Mouse (Mus musculus) c-Kit-positive CD71-positive TER-119-positive erythroid progenitor cells, embryonic 14.5 days (primary cell): Measurements from ENCODE around the gene Gpr25.

Source experiments
- DNase-seq: peaks from one replicate; pipeline ENCODE4 v3.0.0-alpha.2; 2013; ENCODE audit warnings: low spot score

The Gpr25 gene

GRCm38 (mm10) chr1:136260635-136261238, at the start of gene Gpr25:
TSS of gene Gpr25 (minus strand) at chr1:136260873.
- DNase-seq, result no peak

GRCm38 (mm10) chr1:136309193-136309592, 48.5 kb upstream of the Gpr25 start:
- no peak for DNase-seq

- DNase-seq, result peak; percentile 20
These were observed 45.8 kb upstream of the Gpr25 start for GRCm38 (mm10) chr1:136306424-136306823.

GRCm38 (mm10) chr1:136293961-136294360, 33.3 kb upstream of the Gpr25 start:
- no peak for DNase-seq

- no peak for DNase-seq
These were observed 29.1 kb upstream of the Gpr25 start for GRCm38 (mm10) chr1:136289803-136290202.

- no peak for DNase-seq
These were observed 16.7 kb upstream of the Gpr25 start for GRCm38 (mm10) chr1:136277366-136277765.

- DNase-seq, result no peak
These were observed 7.6 kb upstream of the Gpr25 start for GRCm38 (mm10) chr1:136268224-136268623.

GRCm38 (mm10) chr1:136266127-136266526, 5.5 kb upstream of the Gpr25 start:
- no peak for DNase-seq

- DNase-seq, result no peak
These were observed 2.7 kb upstream of the Gpr25 start for GRCm38 (mm10) chr1:136263355-136263754.

GRCm38 (mm10) chr1:136259893-136260634, 609 bp downstream of the Gpr25 start:
- DNase-seq, result no peak

- no peak for DNase-seq
These were observed 1.2 kb downstream of the Gpr25 start for GRCm38 (mm10) chr1:136259543-136259892.

GRCm38 (mm10) chr1:136258495-136258894, 2.2 kb downstream of the Gpr25 start:
- DNase-seq, result no peak

GRCm38 (mm10) chr1:136255657-136256056, 5.0 kb downstream of the Gpr25 start:
- DNase-seq, result no peak

GRCm38 (mm10) chr1:136255174-136255573, 5.5 kb downstream of the Gpr25 start:
- DNase-seq, result no peak

GRCm38 (mm10) chr1:136254503-136255065, 6.1 kb downstream of the Gpr25 start:
- no peak for DNase-seq

GRCm38 (mm10) chr1:136253472-136253871, 7.2 kb downstream of the Gpr25 start:
- no peak for DNase-seq

- DNase-seq, result no peak
These were observed 11.0 kb downstream of the Gpr25 start for GRCm38 (mm10) chr1:136249662-136250061.

- no peak for DNase-seq
These were observed 13.3 kb downstream of the Gpr25 start for GRCm38 (mm10) chr1:136247393-136247792.

- DNase-seq, result no peak
These were observed 16.2 kb downstream of the Gpr25 start for GRCm38 (mm10) chr1:136244469-136244868.

- DNase-seq, result no peak
These were observed 18.9 kb downstream of the Gpr25 start for GRCm38 (mm10) chr1:136241801-136242200.

- no peak for DNase-seq
These were observed 22.2 kb downstream of the Gpr25 start for GRCm38 (mm10) chr1:136238495-136238894.

- DNase-seq, result no peak
These were observed 26.0 kb downstream of the Gpr25 start for GRCm38 (mm10) chr1:136234595-136235092.

GRCm38 (mm10) chr1:136233892-136234594, 26.6 kb downstream of the Gpr25 start, which contains the start of gene Inava:
TSS of gene Inava (minus strand) at chr1:136234264.
- no peak for DNase-seq
